Mouse (Mus musculus) brain, embryonic 18.5 days (tissue): Measurements from ENCODE around the gene Nhsl2.
A peak's percentile ranks its signal among the peaks of the same experiment; 100 is the strongest.

Experiments
- DNase-seq: peaks from one replicate; pipeline ENCODE4 v3.0.0-alpha.2; 2012; ENCODE audit warnings: low read depth, low spot score

Nhsl2 gene

GRCm38 (mm10) chrX:101901806-101902490 is 52.8 kb downstream of the Nhsl2 start:
- no peak for DNase-seq

- DNase-seq, result no peak
Observed at GRCm38 (mm10) chrX:101902597-101902996, 53.4 kb downstream of the Nhsl2 start.

DNA sequence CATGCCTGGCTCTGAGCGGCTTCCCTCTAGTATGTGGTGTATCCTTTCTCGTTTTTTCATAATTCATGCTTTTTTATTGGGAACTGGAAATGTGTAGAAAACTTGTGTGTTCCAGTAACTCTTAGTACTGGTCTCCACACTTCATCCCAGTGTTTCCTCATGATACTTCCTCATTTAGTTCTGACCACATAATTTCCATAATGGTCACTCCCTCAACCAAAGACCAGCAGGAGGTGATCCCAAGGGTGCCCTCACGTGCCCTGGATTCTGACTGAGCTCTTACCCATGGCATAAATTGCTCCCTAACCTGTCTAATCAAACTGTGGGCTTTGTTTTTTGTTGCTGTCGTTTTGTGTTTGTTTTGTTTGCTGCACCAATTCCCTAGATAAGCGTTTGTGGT is 58.1 kb downstream of the Nhsl2 start:
- no peak for DNase-seq

GRCm38 (mm10) chrX:101929131-101929530 is 79.9 kb downstream of the Nhsl2 start:
- no peak for DNase-seq

- no peak for DNase-seq
Observed at GRCm38 (mm10) chrX:101930301-101930700, 81.1 kb downstream of the Nhsl2 start.

GRCm38 (mm10) chrX:101931016-101931415 is 81.8 kb downstream of the Nhsl2 start:
- no peak for DNase-seq

DNA sequence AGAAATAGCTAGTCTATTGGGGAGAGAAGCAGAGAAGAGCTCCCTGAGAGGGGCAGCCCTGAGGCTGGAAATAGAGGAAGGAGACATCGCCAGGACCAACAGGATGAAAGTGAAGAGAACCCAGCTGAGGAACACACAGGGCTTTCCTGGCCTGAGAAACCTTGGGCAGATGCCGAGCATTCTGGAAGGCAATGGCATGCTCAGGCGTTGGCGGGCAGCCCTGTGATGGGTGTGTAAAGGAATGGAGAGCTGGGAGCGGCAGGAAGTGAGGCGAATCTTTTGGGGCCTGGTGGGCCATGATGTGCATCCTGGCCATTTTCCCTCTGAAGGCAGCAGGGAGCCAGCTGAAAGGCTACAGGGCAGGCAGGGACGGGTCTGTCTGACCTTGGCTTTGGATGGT is 83.1 kb downstream of the Nhsl2 start:
- DNase-seq, result no peak

DNA sequence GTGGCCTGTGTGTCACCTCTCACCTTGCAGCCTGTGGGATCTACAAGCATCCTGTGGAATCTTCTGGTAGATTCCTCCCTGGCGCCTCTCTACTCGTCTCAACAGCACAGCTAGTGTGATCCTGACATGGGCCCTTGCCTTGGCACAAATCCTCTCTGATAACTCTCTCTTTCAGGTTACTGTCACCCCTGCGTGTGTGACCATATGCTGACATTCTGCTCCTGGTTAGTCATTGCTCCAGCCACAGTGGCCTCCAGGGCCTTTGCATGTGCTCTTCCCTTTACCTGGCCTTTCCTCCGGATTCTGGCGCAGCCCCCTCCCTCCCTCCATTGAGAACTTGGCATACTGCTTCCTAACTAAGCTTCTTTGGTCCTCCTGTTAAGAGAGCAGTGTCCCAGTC is 84.2 kb downstream of the Nhsl2 start:
- no peak for DNase-seq

DNA sequence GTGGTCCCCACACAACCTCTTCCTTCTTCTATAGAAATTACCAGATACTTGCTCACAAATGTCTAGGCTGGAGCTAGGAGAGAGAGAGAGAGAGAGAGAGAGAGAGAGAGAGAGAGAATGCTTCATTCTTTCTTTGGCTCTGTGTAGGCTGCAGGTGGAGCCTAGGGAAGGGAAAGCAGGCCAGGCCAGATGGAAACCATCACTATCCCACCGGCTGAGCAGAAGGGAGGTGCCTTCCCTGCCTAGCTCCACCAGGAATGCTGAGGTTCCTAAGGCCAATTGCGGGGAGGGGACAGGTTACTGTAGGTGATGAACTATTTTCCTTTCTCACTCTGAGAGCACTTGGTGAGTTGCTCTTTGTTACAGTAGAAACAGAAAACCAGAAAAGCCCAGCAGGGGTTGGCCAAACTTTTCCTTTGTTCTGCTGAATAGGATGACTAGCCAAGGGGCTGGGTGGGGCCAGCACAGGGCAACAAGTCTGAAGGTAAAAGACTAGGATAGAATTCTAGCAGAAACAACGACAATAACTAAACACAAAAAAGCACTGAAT is 86.2 kb downstream of the Nhsl2 start:
- no peak for DNase-seq

GRCm38 (mm10) chrX:101939486-101939885 is 90.3 kb downstream of the Nhsl2 start:
- DNase-seq, result no peak

GRCm38 (mm10) chrX:101942461-101942896 is 93.3 kb downstream of the Nhsl2 start:
- no peak for DNase-seq

GRCm38 (mm10) chrX:101943743-101944142 is 94.6 kb downstream of the Nhsl2 start:
- DNase-seq, result no peak

DNA sequence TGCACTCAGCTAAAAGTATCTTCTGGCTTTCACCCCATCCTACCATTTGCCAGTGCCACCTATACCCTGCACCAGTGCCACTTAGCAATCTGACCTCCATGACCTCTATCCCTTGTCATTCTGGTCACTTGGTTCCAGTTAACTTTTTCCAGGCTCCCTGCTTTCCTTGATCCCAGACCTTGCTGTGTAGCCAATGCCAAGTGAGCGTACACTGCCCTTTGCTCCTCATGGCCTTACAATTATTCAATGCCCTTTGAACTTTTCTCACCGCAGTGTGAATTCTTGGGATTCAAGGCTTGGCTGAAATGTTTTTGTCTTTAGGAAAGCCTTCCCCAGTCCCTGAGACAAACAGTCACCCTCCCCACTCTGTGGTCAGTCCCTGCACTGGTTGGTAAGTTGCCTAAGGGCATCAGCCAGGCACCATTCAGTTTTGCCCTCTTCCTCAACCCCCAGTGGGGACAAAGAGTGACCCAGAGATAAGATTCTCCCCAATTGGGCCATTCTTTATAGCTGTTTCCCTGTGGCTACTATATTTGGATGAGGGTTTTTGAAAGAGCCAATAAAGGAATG is 95.7 kb downstream of the Nhsl2 start:
- DNase-seq, result no peak

DNA sequence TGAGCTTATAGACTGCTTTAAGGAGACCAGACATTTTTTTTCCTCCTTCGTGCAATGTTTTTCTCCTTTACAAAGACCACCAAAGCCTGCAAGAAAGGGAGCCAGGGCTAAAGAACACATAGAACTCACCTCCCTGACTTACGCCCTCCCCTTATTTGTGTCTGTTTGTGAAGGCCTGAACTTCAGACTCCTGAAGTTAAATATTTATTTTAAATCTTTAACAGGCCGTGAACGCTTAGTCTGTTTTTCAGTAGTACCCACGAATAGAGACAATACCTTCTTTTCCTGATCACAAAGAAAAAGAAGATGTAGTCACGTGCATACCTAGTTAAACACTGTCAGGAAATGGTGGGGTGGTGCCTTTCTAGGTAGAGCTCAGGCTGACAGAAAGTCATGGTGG is 103.3 kb downstream of the Nhsl2 start:
- DNase-seq, result no peak

- DNase-seq, result no peak
Observed at GRCm38 (mm10) chrX:101953256-101953655, 104.1 kb downstream of the Nhsl2 start.

GRCm38 (mm10) chrX:101953787-101954491 is 104.8 kb downstream of the Nhsl2 start:
- peak; percentile 58 for DNase-seq

DNA sequence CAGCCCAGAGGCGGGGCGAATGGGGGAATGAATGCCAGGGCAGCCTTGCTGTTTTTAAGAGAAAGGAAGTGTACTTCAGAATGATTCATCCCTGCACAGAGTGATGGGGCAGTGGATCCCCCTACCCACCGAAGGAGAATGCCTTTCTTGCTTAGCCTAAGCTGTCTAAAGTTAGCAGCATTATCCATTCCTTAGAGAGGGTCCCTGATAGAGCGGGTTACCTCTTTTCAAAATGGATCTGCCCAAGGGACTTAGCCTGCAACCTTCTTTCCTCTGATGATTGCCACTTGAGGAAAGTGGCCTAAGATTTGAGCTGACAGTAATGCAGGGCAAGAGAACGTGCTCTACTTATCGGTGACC is 105.3 kb downstream of the Nhsl2 start:
- DNase-seq, result no peak

- DNase-seq, result no peak
Observed at GRCm38 (mm10) chrX:101961848-101962247, 112.7 kb downstream of the Nhsl2 start.

DNA sequence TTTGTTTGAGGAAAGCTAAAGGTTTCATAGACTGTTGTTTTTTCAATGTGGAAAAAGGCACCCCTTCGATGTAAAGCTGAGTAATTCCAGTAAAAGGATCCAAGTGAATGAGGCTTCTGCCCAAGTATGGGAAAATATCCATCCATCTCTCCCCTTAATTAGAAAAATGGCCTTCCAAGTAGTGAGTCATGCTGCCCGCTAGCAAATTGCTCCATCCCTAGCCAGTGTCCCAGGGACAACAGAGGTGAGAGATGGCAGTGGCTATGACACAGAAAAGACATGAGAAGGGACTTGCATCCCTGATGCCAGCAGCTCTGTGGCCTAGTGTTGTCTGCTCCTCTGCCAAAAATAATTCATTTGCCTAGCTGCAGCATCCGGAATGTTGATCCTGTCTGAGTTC is 114.5 kb downstream of the Nhsl2 start:
- no peak for DNase-seq

DNA sequence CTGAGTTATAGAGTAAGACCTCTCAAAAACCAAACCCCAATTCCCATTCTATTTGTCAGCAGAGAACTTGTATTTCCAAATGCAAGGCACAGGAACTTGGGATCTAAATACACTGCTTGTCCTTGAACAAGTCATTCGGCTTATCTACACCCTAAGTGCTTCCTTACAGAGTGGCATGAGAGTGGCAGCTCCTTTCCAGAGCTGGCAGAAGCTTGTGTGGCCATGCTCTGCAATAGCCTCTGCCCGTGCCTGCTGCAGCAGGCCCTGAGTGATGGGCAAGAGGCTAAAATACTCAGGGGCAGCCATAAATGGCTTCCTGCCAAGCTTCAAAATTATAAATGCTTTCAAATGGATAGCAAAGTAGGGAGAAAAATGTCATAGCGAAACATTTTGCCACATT is 123.8 kb downstream of the Nhsl2 start:
- no peak for DNase-seq

DNA sequence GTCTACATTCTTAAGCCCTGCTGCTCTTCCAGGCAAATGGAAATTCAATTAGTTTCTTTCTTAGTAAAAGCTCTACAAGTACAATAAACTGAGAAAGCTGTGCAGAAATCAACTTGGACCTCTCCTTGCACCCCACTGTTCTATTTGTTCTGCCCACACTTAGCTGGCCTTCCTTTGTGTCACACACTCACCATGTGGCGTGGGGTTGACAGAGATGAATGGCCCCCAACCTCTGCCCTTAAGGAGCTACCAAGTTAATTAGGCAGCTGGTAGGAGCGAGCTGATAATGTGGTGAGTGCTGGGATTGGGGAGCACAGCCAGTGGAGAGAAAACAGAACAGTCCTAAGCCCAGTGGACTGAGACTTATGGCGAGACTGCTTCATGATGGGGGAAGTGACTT is 127.7 kb downstream of the Nhsl2 start:
- no peak for DNase-seq

- DNase-seq, result no peak
Observed at GRCm38 (mm10) chrX:101978861-101979260, 129.7 kb downstream of the Nhsl2 start.

DNA sequence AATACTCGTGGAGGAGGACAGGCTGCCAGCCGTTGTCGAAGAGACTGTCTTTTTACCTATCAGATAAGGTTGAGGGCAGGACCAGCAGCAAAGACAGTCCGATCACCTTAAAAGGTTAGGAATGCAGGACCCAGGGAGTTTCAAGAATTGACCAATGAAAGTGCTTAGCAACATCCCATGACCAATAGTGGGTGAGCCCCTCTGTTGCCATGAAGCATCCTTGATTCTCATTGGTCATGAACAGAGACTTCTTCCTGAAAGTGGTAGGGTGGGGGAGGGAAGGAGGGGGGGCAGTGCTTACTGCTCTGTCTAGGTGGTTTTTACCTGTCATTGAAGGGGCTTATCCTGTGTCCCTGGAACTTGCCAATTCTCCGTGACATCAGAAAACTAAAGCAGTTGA is 130.1 kb downstream of the Nhsl2 start:
- DNase-seq, result no peak
